Mouse (Mus musculus): ENCODE results near the gene Krt80. TPM values are rescaled to one million over a fixed set of nuclear protein-coding genes. Genes with fewer than 3 reads are reported as not detected.

The Krt80 gene
- polyA plus RNA-seq, 1 experiment = 1.1 TPM

GRCm38 (mm10) chr15:101318889-101319765, 50.8 kb downstream of the Krt80 start:
- peaks cover 2% of the 10 kb centered on the region for H3K4me1 ChIP-seq (ENCODE audit: control insufficient read depth, insufficient read depth, low read length)
- TF ChIP-seq EP300 (IDR thresholded peaks at IDR 0.05; ENCODE audit: insufficient read depth, low read depth, low read length) = no peak
- TF ChIP-seq POLR2A (IDR thresholded peaks at IDR 0.05; ENCODE audit: insufficient read depth, low read length) = no peak
- no peak for TF ChIP-seq CTCF (IDR thresholded peaks at IDR 0.05; ENCODE audit: low read depth, low read length)
- no peak overlapping the region for H3K9ac ChIP-seq (ENCODE audit: low read depth, poor library complexity, severe bottlenecking)
- H3K4me3 ChIP-seq (ENCODE audit: low read depth, low read length) = no peak overlapping the region
- no peaks in the 10 kb centered on the region for H3K27me3 ChIP-seq (ENCODE audit: control insufficient read depth, insufficient read depth, low read length, poor library complexity, severe bottlenecking)
- H3K27ac ChIP-seq (ENCODE audit: insufficient read depth, low read length) = no peak overlapping the region
- H3K36me3 ChIP-seq (ENCODE audit: control insufficient read depth, insufficient read depth, low read length, poor library complexity, severe bottlenecking) = no peaks in the 10 kb centered on the region
- no peaks in the 10 kb centered on the region for H3K9me3 ChIP-seq (replicated peaks; ENCODE audit: control insufficient read depth, insufficient read depth, low read length, poor library complexity, severe bottlenecking)

GRCm38 (mm10) chr15:101317814-101318500, 52.0 kb downstream of the Krt80 start:
- no peaks in the 10 kb centered on the region for H3K9me3 ChIP-seq (replicated peaks; ENCODE audit: control insufficient read depth, insufficient read depth, low read length, poor library complexity, severe bottlenecking)
- no peaks in the 10 kb centered on the region for H3K36me3 ChIP-seq (ENCODE audit: control insufficient read depth, insufficient read depth, low read length, poor library complexity, severe bottlenecking)
- H3K27ac ChIP-seq (ENCODE audit: insufficient read depth, low read length) = no peak overlapping the region
- no peak overlapping the region for H3K4me3 ChIP-seq (ENCODE audit: low read depth, low read length)
- TF ChIP-seq EP300 (IDR thresholded peaks at IDR 0.05; ENCODE audit: insufficient read depth, low read depth, low read length) (no peak), POLR2A (IDR thresholded peaks at IDR 0.05; ENCODE audit: insufficient read depth, low read length) (no peak)
- no peaks in the 10 kb centered on the region for H3K27me3 ChIP-seq (ENCODE audit: control insufficient read depth, insufficient read depth, low read length, poor library complexity, severe bottlenecking)
- H3K4me1 ChIP-seq (ENCODE audit: control insufficient read depth, insufficient read depth, low read length) = peaks cover 2% of the 10 kb centered on the region
- H3K9ac ChIP-seq (ENCODE audit: low read depth, poor library complexity, severe bottlenecking) = no peak overlapping the region

- Histone ChIP-seq H3K27ac (ENCODE audit: insufficient read depth, low read length) (no peak overlapping the region), H3K9me3 (replicated peaks; ENCODE audit: control insufficient read depth, insufficient read depth, low read length, poor library complexity, severe bottlenecking) (no peaks in the 10 kb centered on the region), H3K4me3 (ENCODE audit: low read depth, low read length) (no peak overlapping the region), H3K36me3 (ENCODE audit: control insufficient read depth, insufficient read depth, low read length, poor library complexity, severe bottlenecking) (no peaks in the 10 kb centered on the region), H3K27me3 (ENCODE audit: control insufficient read depth, insufficient read depth, low read length, poor library complexity, severe bottlenecking) (no peaks in the 10 kb centered on the region), H3K4me1 (ENCODE audit: control insufficient read depth, insufficient read depth, low read length) (peaks cover 2% of the 10 kb centered on the region), H3K9ac (ENCODE audit: low read depth, poor library complexity, severe bottlenecking) (no peak overlapping the region)
- TF ChIP-seq POLR2A (IDR thresholded peaks at IDR 0.05; ENCODE audit: insufficient read depth, low read length) = no peak
- no peak for TF ChIP-seq CTCF (IDR thresholded peaks at IDR 0.05; ENCODE audit: low read depth, low read length)
- no peak for TF ChIP-seq EP300 (IDR thresholded peaks at IDR 0.05; ENCODE audit: insufficient read depth, low read depth, low read length)
These were observed 52.8 kb downstream of the Krt80 start for GRCm38 (mm10) chr15:101316913-101317813.

GRCm38 (mm10) chr15:101316279-101316912, 53.6 kb downstream of the Krt80 start:
- Histone ChIP-seq H3K9me3 (replicated peaks; ENCODE audit: control insufficient read depth, insufficient read depth, low read length, poor library complexity, severe bottlenecking) (no peaks in the 10 kb centered on the region), H3K27me3 (ENCODE audit: control insufficient read depth, insufficient read depth, low read length, poor library complexity, severe bottlenecking) (no peaks in the 10 kb centered on the region), H3K4me3 (ENCODE audit: low read depth, low read length) (no peak overlapping the region), H3K9ac (ENCODE audit: low read depth, poor library complexity, severe bottlenecking) (no peak overlapping the region), H3K36me3 (ENCODE audit: control insufficient read depth, insufficient read depth, low read length, poor library complexity, severe bottlenecking) (no peaks in the 10 kb centered on the region), H3K27ac (ENCODE audit: insufficient read depth, low read length) (no peak overlapping the region), H3K4me1 (ENCODE audit: control insufficient read depth, insufficient read depth, low read length) (peaks cover 2% of the 10 kb centered on the region)
- TF ChIP-seq CTCF (IDR thresholded peaks at IDR 0.05; ENCODE audit: low read depth, low read length) (no peak), EP300 (IDR thresholded peaks at IDR 0.05; ENCODE audit: insufficient read depth, low read depth, low read length) (no peak), POLR2A (IDR thresholded peaks at IDR 0.05; ENCODE audit: insufficient read depth, low read length) (no peak)

- H3K36me3 ChIP-seq (ENCODE audit: control insufficient read depth, insufficient read depth, low read length, poor library complexity, severe bottlenecking) = no peaks in the 10 kb centered on the region
- no peak overlapping the region for H3K9ac ChIP-seq (ENCODE audit: low read depth, poor library complexity, severe bottlenecking)
- peaks cover 2% of the 10 kb centered on the region for H3K4me1 ChIP-seq (ENCODE audit: control insufficient read depth, insufficient read depth, low read length)
- H3K4me3 ChIP-seq (ENCODE audit: low read depth, low read length) = no peak overlapping the region
- H3K27ac ChIP-seq (ENCODE audit: insufficient read depth, low read length) = no peak overlapping the region
- no peak for TF ChIP-seq POLR2A (IDR thresholded peaks at IDR 0.05; ENCODE audit: insufficient read depth, low read length)
- peak; percentile 53; the same call in 1 of the 2 replicates for TF ChIP-seq EP300 (IDR thresholded peaks at IDR 0.05; ENCODE audit: insufficient read depth, low read depth, low read length)
- TF ChIP-seq CTCF (IDR thresholded peaks at IDR 0.05; ENCODE audit: low read depth, low read length) = peak; percentile 99
- no peaks in the 10 kb centered on the region for H3K9me3 ChIP-seq (replicated peaks; ENCODE audit: control insufficient read depth, insufficient read depth, low read length, poor library complexity, severe bottlenecking)
- H3K27me3 ChIP-seq (ENCODE audit: control insufficient read depth, insufficient read depth, low read length, poor library complexity, severe bottlenecking) = no peaks in the 10 kb centered on the region
These were observed 54.1 kb downstream of the Krt80 start for GRCm38 (mm10) chr15:101315832-101316231.
